Mouse (Mus musculus): ENCODE results near the gene Idh3a.

- no peak for TF ChIP-seq EP300 (IDR thresholded peaks at IDR 0.05; ENCODE audit: low read depth)
- no peak for TF ChIP-seq CTCF (IDR thresholded peaks at IDR 0.05; ENCODE audit: low read depth)
Observed at GRCm38 (mm10) chr9:54642149-54642548, 56.0 kb downstream of the Idh3a start.
